Mouse (Mus musculus) hindbrain, embryonic 10.5 days (tissue): ENCODE results near the gene Anxa8. TPM values are rescaled to one million over a fixed set of nuclear protein-coding genes. Genes with fewer than 3 reads are reported as not detected.

ENCODE experiments used
- DNase-seq: peaks from one replicate; pipeline ENCODE4 v3.0.0-alpha.2; 2017; ENCODE audit warnings: low spot score
- H3K27ac ChIP-seq: fragments of 300-500 bp; sonication (generic); 2 replicates; pipeline ENCODE4 v1.5.1; 2016; ENCODE audit warnings: mild to moderate bottlenecking, moderate library complexity
- H3K27me3 ChIP-seq: fragments of 300-500 bp; sonication (generic); 2 replicates; pipeline ENCODE4 v1.6.1; 2016; ENCODE audit warnings: mild to moderate bottlenecking; ENCODE audit not compliant: poor library complexity, insufficient read depth, severe bottlenecking
- H3K36me3 ChIP-seq: fragments of 300-500 bp; sonication (generic); 2 replicates; pipeline ENCODE4 v1.6.1; 2016; ENCODE audit warnings: mild to moderate bottlenecking, moderate library complexity
- H3K4me1 ChIP-seq: fragments of 300-500 bp; sonication (generic); replicated peaks from 2 replicates; pipeline ENCODE4 v1.6.1; 2016; ENCODE audit warnings: mild to moderate bottlenecking
- H3K4me3 ChIP-seq: fragments of 300-500 bp; sonication (generic); 2 replicates; pipeline ENCODE4 v1.5.1; 2016; ENCODE audit warnings: mild to moderate bottlenecking, moderate library complexity
- H3K9me3 ChIP-seq: fragments of 300-500 bp; sonication (generic); 2 replicates; pipeline ENCODE4 v1.6.1; 2016; ENCODE audit warnings: mild to moderate bottlenecking, moderate library complexity
- WGBS: fragments of 180-500 bp; shearing (Covaris S2); methylation state at CpG from one replicate; pipeline ENCODE4 v1.1.7; 2016; 5-methylcytosine and 5-hydroxymethylcytosine counted together
- polyA plus RNA-seq: library from polyadenylated mRNA; unstranded; fragments of >200 nt; fragmentation: Nextera tagmentation; extraction: Ambion mirVana; gene quantifications from 2 replicates; pipeline ENCODE4 v1.2.1, GENCODE M21; 2016

Gene Anxa8
- polyA plus RNA-seq, 1 experiment from 2014 or later = 1.7 TPM

DNA sequence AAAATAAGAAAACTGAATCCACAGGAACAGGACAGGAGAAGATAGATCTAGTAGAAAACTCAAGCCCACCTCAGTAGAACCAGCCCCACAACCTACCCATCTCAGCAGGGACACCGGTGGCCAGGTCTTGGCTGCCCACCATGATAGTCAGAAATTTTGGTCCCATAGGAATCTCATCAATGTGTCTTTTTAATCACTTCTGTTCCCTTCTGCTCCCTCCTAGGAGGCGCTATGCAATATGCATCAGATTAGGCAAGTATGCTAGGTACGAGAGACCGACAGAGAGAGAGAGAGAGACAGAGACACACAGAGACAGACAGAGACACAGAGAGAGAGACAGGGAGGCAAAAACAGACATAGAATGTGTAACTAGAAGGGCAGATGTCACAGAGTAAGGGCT, 35.9 kb downstream of the Anxa8 start:
- H3K4me3 ChIP-seq = no peak overlapping the region
- no peak for DNase-seq
- no peaks in the 10 kb centered on the region for H3K36me3 ChIP-seq
- no peaks in the 10 kb centered on the region for H3K27me3 ChIP-seq
- 95% methylated on average over 4 of the region's 4 CpGs for WGBS
- no peaks in the 10 kb centered on the region for H3K9me3 ChIP-seq
- no peaks in the 10 kb centered on the region for H3K4me1 ChIP-seq
- H3K27ac ChIP-seq = no peak overlapping the region

DNA sequence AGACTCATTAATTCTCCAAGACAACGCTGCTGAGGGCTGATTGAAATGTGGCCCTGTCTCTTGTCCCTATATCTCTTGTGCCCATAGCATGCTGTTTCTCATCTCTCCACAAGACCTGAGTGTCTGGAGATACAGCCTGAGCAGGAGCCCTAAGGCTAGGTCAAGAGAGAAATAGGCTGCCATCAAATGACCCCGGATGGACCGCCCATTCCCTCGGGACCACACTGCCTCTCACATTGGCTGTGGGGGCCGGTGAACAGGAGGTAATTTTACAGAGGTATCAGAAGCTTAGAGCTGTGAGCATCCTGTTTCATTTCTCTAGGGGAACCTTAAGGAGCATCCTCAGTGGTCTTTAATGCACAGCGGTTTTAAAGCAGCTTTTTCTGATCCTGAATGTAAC, 45.4 kb downstream of the Anxa8 start:
- WGBS = 77% methylated on average over 6 of the region's 6 CpGs
- no peak for DNase-seq
- no peaks in the 10 kb centered on the region for H3K36me3 ChIP-seq
- peaks cover 7% of the 10 kb centered on the region for H3K4me1 ChIP-seq
- no peaks in the 10 kb centered on the region for H3K9me3 ChIP-seq
- H3K27me3 ChIP-seq = no peaks in the 10 kb centered on the region
- H3K27ac ChIP-seq = no peak overlapping the region
- no peak overlapping the region for H3K4me3 ChIP-seq

DNA sequence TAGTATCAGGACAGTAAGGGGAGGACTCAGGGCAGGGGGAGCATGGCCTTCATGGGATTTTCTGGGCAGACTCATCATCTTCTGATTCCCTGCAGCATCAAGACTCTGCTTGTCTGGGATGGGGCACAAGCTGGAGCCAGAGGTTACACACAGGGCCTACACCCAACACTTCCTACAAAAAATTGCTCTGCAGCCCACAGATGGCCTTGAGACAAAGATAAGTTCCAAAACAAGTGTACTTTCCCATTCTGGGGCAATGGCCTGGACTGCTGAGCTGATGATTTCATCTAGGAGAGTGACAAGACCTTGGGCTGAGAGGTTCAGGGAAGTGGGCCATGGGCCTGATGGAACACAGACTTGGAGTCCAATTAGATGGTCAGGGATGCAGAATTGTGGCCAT, 49.6 kb downstream of the Anxa8 start:
- Histone ChIP-seq H3K4me1 (peaks cover 7% of the 10 kb centered on the region), H3K9me3 (no peaks in the 10 kb centered on the region), H3K4me3 (no peak overlapping the region), H3K27me3 (no peaks in the 10 kb centered on the region), H3K36me3 (no peaks in the 10 kb centered on the region), H3K27ac (no peak overlapping the region)
- no peak for DNase-seq

DNA sequence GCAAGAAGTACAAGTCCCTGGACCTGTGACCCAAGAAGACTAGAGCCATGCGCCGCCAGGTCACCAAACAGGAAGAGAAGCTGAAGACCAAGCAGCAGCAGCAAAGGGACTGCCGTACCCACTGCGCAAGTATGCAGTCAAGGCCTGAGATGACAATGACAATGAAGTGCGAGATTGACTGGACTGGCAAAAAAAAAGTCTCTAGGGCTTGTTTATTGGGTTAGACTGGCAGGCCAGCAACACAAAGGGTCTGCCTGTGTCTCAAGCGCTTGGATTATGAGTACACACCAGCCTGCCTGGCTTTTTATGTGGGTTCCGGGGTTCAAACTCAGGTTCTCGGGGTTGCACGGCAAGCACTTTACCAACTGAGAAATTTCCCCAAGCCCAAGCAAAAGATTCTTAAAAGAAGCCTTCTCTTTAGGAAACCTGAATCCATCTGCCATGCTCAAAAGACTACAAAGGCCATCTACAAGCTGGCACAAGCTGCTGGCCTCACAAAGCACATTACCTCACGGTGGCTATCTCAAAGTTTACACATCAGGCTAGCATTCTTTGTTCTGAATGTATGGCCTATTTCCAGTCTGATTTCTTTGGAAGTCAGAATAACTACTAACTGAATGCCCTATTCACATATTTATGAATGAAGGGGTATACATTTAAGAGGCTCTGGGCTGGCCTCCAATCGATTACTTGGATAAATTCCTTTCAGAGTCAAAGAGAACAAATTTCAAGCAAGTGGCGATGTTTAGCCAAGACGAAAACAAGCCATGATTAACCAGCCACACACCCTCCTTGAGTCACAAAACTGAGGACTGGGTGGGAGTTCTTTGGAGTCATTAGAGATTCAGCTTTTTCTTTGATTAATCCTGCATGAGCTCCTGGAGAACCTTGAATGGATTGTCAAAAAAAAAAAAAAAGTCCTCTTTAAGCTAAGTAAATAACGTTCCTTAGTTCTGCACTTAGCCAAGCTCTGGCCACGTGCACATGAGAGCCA, 54.2 kb downstream of the Anxa8 start:
- Histone ChIP-seq H3K27ac (no peak overlapping the region), H3K4me1 (no peaks in the 10 kb centered on the region), H3K9me3 (no peaks in the 10 kb centered on the region), H3K27me3 (no peaks in the 10 kb centered on the region), H3K36me3 (no peaks in the 10 kb centered on the region), H3K4me3 (no peak overlapping the region)
- DNase-seq = no peak
- 86% methylated on average over 15 of the region's 15 CpGs for WGBS

DNA sequence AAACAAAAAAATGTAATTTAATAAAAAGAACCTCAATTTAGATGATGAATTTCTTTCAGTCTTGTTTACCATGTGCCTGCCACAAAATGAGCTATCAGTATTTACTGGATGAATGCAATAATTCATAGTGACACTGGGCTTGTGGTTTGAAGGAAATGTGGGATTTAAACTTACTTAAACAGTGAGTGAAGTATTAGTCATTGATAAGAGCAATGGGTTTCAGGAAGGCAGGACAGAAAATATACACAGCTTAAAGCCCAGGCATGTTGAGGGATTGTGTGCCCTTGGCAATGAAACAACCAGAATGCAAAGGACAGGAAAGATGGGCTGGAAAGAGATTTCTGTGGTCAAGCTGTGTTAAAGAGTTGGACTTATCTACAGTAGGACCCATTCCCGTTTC, 56.5 kb downstream of the Anxa8 start:
- H3K4me3 ChIP-seq = no peak overlapping the region
- no peaks in the 10 kb centered on the region for H3K36me3 ChIP-seq
- no peaks in the 10 kb centered on the region for H3K4me1 ChIP-seq
- 72% methylated on average over 1 of the region's 1 CpGs for WGBS
- no peak overlapping the region for H3K27ac ChIP-seq
- no peaks in the 10 kb centered on the region for H3K9me3 ChIP-seq
- no peaks in the 10 kb centered on the region for H3K27me3 ChIP-seq
- no peak for DNase-seq

DNA sequence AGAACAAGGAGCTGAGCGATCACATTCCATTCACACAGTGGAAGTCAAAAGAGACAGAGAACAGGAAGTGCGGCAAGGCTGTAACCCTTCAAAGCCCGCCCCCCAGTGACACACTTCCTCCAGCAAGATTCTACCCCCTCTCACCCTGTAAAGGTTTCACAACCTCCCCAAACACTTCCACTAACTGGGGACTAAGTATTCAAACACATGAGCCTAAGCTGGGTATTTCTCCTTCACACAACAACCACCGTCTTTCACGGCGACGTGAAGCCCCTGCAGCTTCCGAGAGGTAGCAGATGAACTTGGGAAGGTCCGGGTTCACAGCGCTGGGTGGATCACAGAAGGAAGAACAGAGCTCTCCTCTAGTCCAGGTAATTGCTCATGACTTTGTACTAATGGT, 57.1 kb downstream of the Anxa8 start:
- H3K27me3 ChIP-seq = no peaks in the 10 kb centered on the region
- H3K36me3 ChIP-seq = no peaks in the 10 kb centered on the region
- H3K9me3 ChIP-seq = no peaks in the 10 kb centered on the region
- no peak for DNase-seq
- WGBS = 93% methylated on average over 10 of the region's 10 CpGs
- no peak overlapping the region for H3K27ac ChIP-seq
- H3K4me1 ChIP-seq = no peaks in the 10 kb centered on the region
- no peak overlapping the region for H3K4me3 ChIP-seq

Other genes with a start within 250 kb of the Anxa8 start
- gene Gdf10, start 162.4 kb upstream of the Anxa8 start, polyA plus RNA-seq = 3.8 and 5.6 TPM in 2 replicates
- gene Gdf2, start 144.9 kb upstream of the Anxa8 start, polyA plus RNA-seq = not detected in 2 replicates
- gene Rbp3, start 132.0 kb upstream of the Anxa8 start, polyA plus RNA-seq = not detected in 2 replicates
- gene Zfp488, start 107.2 kb upstream of the Anxa8 start, polyA plus RNA-seq = 0.16 and 0.45 TPM in 2 replicates
- gene Gm30083, start 70.8 kb upstream of the Anxa8 start, polyA plus RNA-seq = not detected in 2 replicates
- not detected in 2 replicates for gene Gm5460, start 69.2 kb upstream of the Anxa8 start, polyA plus RNA-seq
- not detected in 2 replicates for gene Antxrl, start 33.3 kb upstream of the Anxa8 start, polyA plus RNA-seq
- not detected in 2 replicates for gene A630023A22Rik, start 16.8 kb downstream of the Anxa8 start, polyA plus RNA-seq
- gene Npy4r, start 66.5 kb downstream of the Anxa8 start, polyA plus RNA-seq = not detected in 2 replicates
- 0.49 and 1.2 TPM in 2 replicates for gene Gprin2, start 115.7 kb downstream of the Anxa8 start, polyA plus RNA-seq
- gene Syt15, start 133.6 kb downstream of the Anxa8 start, polyA plus RNA-seq = 0.14 and 0.17 TPM in 2 replicates
- 6.1 and 10.0 TPM in 2 replicates for gene Shld2, start 224.5 kb downstream of the Anxa8 start, polyA plus RNA-seq
- gene Glud1, start 224.7 kb downstream of the Anxa8 start, polyA plus RNA-seq = 77.9 and 82.0 TPM in 2 replicates